Mouse (Mus musculus): ENCODE data around the gene Eif2s3x. TPM values are rescaled to one million over a fixed set of nuclear protein-coding genes. Genes with fewer than 3 reads are reported as not detected.

The Eif2s3x gene
- total RNA-seq (2014; fragmentation: Nextera tagmentation) (148 TPM in 2 replicates), total RNA-seq (2017) (166 and 189 TPM in 2 replicates)

GRCm38 (mm10) chrX:94212597-94213321 lies at the start of gene Eif2s3x:
Gene Eif2s3x (minus strand): TSS chrX:94212862.
- peak; percentile 95 for ATAC-seq (replicated peaks; ENCODE audit: poor library complexity, severe bottlenecking)

- no peak for ATAC-seq (replicated peaks; ENCODE audit: poor library complexity, severe bottlenecking)
These were observed 22.9 kb upstream of the Eif2s3x start for GRCm38 (mm10) chrX:94235601-94236000.

DNA sequence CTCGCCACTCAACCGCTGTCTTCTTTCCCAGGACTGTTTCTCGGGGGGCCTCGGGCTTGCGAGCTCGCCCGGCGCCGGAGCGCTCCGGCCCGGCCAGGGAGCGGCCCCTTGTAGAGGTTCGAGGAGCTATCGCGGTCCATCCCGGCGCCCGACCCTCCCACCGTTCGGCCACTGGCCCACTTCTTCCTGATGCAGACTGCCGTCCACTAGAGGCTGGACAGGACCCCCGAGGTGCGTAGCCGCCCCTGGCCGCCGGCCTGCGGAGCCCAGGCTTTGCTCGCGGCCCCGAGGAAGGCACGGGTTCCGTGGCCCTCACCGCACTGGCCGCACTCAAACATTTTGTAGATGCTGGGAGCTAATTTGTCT lies 22.5 kb upstream of the Eif2s3x start:
- 0 out of 2 replicates have a peak, but pooled peaks have one; percentile 1 for ATAC-seq (replicated peaks; ENCODE audit: poor library complexity, severe bottlenecking)

DNA sequence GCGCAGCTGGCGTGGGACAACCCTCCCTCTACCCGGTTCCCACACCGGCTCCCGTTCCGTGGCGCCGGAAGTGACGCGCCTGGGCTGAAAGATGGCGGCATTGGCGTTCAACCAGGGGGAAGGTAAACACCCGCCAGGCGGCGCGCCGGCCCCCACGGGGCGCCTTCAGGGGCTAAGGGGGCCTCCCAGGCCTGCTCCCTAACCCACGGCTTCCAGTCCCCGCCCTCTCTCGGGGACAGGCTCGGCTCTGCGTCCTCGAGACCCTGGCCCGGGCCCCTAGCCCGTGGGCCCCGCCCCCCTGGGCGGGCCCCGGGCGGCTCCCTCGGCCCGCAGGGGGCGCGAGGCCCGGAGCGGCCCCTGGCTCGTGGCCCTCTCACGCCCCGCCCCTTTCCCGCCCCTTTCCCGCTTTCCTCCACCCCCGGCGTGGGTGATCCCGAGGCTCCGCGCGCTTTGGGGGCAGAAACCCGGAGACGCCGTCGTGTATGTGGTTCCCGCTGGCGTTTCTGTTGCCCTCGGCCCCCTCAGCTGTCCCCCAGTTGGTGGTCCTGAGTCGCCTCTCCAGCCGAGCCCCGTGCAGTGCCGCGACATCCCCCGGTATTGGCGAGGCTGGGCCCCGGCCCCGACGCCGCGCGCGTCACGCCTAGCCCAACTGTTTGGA lies 22.0 kb upstream of the Eif2s3x start, which contains the start of gene Klhl15:
Gene Klhl15 (plus strand): TSS at position 68 of the 658 bp plus-strand sequence.
- peak; percentile 89 for ATAC-seq (replicated peaks; ENCODE audit: poor library complexity, severe bottlenecking)

GRCm38 (mm10) chrX:94233936-94234531 lies 21.4 kb upstream of the Eif2s3x start:
- ATAC-seq (replicated peaks; ENCODE audit: poor library complexity, severe bottlenecking): no peak

- no peak for ATAC-seq (replicated peaks; ENCODE audit: poor library complexity, severe bottlenecking)
These were observed 20.8 kb upstream of the Eif2s3x start for GRCm38 (mm10) chrX:94233432-94233831.

- peak; percentile 13; the same call in 1 of the 2 replicates for ATAC-seq (replicated peaks; ENCODE audit: poor library complexity, severe bottlenecking)
These were observed 722 bp upstream of the Eif2s3x start for GRCm38 (mm10) chrX:94213384-94213783.

DNA sequence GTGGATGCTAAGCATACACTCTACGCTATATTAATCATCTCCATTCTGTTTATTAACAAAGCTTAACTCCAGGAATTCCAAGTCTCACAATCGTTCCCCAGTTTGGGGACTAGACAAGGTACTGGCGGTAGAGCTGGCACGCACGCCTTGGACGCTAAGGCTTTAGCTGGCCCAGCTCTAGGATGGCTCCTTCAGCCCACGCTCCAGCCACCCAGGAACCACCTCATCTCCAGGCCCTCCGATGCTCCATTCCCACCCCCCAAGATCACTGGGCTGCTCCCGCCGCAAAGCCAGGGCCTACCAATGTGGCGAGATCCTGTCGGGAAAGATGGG lies 432 bp downstream of the Eif2s3x start:
- no peak for ATAC-seq (replicated peaks; ENCODE audit: poor library complexity, severe bottlenecking)

- ATAC-seq (replicated peaks; ENCODE audit: poor library complexity, severe bottlenecking): no peak; the same call in 1 of the 2 replicates
These were observed 14.9 kb downstream of the Eif2s3x start for GRCm38 (mm10) chrX:94197789-94198188.

- ATAC-seq (replicated peaks; ENCODE audit: poor library complexity, severe bottlenecking): peak; percentile 80
These were observed 18.8 kb downstream of the Eif2s3x start for GRCm38 (mm10) chrX:94193901-94194300.

- ATAC-seq (replicated peaks; ENCODE audit: poor library complexity, severe bottlenecking): no peak; the same call in 1 of the 2 replicates
These were observed 27.5 kb downstream of the Eif2s3x start for GRCm38 (mm10) chrX:94185156-94185555.

- ATAC-seq (replicated peaks; ENCODE audit: poor library complexity, severe bottlenecking): no peak
These were observed 28.8 kb downstream of the Eif2s3x start for GRCm38 (mm10) chrX:94183814-94184213.

DNA sequence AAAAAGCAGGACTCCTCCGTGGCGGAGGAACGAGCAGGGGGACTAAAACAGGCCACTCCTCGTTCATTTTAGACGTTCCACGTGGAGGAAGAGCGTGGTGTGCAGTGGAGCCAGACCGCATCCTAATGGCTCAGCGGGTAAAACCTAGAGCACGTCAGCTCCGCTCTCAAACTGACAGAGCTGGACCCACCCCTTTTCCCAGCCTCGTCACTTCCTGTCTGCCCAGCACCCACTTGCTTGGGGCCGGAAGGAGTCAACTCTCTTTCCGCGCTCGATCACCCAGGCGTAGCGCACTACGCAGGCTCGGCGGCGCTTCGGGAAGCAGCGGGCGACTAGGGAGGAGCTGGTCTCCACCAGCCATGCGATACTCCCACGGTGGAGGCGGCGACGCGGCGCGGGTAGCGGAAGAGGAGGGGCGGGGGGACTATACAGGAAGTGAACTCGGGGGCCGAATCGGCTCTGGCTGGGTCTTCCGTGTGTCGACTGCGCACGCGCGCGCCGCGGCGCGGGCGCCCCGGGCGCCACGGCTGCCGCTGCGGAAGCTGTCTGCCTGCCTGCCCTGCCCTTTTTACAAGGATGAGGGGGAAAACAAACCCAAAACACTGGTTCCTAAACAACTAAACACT lies 34.8 kb downstream of the Eif2s3x start:
- ATAC-seq (replicated peaks; ENCODE audit: poor library complexity, severe bottlenecking): peak; percentile 99

DNA sequence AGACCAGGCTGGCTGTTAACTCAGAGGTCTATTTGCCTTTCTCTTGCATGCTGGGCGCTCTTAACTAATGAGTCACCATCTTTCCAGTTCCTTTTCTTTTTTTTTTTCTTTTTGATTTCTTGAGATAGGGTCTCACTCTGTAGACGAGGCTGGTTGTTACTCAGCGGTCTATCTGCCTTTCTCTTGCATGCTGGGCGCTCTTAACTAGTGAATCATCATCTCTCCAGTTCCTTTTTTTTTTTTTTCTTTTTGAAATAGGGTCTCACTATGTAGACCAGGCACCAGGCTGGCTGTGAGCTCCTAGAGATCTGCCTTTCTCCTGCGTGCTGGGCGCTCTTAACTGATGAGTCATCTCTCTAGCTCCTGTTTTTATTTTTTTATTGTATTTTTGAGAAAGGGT lies 43.3 kb downstream of the Eif2s3x start:
- ATAC-seq (replicated peaks; ENCODE audit: poor library complexity, severe bottlenecking): peak; percentile 82

DNA sequence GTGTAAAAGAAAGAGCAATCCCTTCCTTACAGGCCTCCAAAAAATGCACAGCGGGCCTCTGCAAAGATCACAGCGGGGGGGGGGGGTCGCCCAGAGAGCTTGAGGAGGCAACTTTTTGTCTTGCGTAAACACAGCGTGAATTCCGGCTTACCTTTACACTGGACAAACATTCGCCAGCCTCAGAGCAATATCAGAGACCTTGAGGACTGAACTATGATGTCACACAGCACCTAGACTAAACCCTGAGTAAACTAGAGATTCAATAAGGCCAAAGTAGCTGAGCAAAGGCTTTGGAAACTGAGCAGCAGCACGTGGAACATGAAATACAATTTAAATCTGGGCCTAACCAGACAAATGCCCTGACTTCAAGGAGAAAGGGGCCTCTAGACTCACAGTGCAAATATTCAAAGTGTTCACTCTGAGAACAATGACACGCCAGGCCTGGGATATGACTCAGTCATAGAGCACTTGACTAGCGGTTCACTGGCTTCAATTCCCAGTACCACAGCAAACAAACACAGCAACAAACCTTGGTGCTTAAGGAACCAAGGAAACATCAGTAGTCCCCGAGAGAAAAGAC lies 60.3 kb downstream of the Eif2s3x start:
- ATAC-seq (replicated peaks; ENCODE audit: poor library complexity, severe bottlenecking): no peak

GRCm38 (mm10) chrX:94150471-94150870 lies 62.2 kb downstream of the Eif2s3x start:
- ATAC-seq (replicated peaks; ENCODE audit: poor library complexity, severe bottlenecking): no peak

GRCm38 (mm10) chrX:94142004-94142771 lies 70.5 kb downstream of the Eif2s3x start:
- peak; percentile 89 for ATAC-seq (replicated peaks; ENCODE audit: poor library complexity, severe bottlenecking)

DNA sequence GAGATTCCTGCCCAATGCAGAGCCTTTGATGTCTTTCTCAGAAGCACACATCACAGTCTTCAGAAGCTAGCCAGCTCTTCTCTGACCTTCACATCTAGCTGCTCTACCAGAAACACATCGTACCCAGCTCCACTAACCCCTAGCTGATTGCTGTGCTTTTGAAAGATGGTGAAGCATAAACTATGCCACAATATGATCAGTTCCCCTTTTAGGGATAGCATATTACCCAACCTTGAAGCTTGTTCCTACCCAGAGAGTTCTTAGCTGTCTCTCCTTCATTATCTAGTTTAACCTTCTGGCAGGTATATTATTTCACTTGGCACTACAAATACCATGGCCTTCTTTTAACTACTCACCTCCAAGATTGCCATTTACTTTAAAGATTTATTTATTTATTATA lies 72.6 kb downstream of the Eif2s3x start:
- ATAC-seq (replicated peaks; ENCODE audit: poor library complexity, severe bottlenecking): peak; percentile 90

All from granulocyte monocyte progenitor cell, adult 5-6 weeks (primary cell).